Mouse (Mus musculus): ENCODE results near the gene Klhdc8a.

Klhdc8a gene

DNA sequence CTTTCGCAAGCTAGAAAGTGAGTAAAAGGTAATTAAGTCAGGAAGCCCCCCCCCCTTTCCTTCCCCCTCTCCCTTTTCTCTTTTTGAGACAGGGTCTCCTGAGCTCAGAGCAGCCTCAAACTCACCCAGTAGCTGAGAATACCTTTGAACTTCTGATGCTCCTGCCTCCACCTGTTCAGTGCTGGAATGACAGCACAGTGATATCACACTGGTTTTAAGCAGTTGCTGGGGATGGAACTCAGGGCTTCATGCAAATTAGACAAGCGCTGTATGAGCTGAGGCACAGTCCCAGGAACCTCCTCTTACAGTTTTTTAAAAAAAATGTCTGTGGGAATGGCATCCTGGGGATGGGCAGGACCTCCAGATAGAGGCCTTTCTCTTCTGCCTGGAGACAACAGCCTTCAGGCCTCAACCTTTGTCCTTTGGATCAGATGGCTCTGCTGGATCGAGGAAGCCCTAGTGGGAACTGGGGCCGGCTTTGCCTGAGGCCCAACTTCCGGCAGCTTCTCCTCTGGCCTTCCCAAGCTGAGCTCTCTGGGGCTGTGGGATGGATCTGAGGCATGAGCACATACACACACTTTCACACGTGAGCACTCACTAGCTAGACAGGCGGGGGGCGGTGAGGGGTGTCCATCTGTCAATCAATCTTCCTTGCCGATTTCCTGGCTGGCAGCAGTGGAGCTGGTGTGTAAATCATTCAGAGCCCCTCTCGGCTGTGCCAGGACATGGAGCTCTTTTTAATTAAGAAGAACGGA lies 7.3 kb upstream of the Klhdc8a start:
- no peak for DNase-seq (ENCODE audit: low read depth)

DNA sequence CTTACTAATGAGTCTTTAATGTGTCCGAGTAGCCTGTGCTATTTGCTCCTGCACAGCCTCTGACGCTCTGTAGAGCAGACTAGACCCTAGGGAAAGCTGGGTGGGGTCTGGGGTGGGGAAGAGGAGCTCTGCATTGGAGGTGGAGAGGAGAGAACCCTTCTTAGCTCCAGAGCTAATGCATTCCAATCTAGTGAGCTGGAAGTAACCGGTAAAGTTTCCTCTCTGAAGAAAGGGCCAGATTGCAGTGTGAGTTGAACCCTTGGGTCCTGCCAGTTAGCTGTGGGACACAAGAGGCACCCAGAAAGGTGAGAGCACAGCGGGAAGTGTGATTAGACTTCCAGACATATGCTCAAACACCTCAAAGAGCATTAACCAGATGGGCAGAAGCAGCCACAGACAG lies 6.7 kb upstream of the Klhdc8a start:
- no peak for DNase-seq (ENCODE audit: low read depth)

DNA sequence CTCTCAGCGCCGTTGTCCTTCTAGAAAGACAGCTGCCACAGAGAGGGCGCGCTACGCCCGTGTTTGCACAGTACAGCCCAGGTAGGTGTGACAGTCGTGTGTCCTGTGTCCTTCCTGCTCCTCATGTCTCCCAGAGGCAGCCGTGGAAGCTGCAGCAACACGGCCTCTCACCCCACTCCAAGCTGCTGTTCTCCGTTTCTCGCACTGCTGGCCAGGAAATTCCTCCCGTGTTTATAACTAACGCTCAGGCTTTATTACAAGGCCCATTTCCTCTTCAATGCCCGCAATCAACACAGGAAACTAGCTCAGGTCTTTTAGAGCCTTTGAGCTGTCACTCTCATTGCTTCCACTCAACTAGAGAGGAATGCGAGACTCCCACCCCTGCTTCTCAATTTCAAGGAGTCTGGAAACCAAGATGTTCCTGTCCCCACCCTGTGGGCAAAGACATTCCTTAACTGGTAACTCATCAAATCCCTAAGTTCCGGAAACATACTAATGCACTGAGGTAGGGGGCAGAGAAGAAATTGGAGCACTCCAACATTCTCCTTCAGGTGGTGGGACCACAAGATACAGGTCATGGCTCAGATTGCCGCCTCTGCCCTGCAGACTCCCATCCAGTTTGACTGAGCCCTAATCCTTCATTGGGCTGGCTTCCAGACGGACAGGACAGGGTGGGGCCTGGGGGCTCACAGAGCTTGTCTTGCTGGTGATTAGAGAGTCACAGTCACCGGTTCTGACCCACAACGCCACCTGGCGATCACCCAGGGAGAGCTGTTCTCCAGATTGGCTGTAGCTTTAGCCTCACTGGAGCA lies 5.9 kb upstream of the Klhdc8a start:
- no peak for DNase-seq (ENCODE audit: low read depth)

DNA sequence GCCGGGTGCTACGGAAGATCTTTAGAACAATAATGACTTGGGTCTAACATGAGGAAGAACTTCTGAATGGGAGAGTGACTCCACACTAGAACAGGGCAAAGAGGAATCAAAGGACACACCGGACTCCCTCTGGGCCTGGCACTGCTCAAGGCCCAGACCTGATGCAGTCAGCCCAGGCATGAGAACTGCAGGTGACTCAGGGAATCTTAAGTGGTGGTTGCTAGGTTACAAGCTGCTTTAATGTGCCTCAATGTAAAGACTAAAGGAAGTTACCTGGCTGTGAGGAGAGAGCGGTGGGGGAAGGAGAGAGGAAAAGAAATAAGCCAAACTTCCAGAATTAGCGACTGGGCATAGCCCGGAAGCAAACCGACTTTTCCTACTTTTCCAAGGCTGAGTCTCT lies 2.9 kb upstream of the Klhdc8a start:
- DNase-seq (ENCODE audit: low read depth) = no peak

DNA sequence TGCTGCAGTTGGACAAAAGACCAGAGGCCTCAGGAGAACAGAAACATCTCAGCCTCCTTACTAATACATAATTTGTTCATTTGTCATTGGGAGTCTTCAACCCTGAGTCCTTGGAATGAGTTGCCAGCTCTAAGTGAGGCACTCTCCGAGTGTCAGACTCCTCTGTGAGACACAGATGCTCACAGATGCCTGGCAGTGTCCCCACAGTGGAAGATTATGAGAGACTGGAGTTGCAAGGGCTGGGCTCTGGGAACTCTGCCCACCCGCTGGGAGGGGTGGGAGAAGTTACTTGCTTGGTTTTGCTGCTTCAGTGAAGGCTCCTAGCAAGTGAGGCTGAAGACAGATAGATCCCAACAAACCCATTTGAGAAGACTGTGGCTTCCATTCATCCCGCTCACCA lies 2.4 kb upstream of the Klhdc8a start:
- DNase-seq (ENCODE audit: low read depth) = no peak

DNA sequence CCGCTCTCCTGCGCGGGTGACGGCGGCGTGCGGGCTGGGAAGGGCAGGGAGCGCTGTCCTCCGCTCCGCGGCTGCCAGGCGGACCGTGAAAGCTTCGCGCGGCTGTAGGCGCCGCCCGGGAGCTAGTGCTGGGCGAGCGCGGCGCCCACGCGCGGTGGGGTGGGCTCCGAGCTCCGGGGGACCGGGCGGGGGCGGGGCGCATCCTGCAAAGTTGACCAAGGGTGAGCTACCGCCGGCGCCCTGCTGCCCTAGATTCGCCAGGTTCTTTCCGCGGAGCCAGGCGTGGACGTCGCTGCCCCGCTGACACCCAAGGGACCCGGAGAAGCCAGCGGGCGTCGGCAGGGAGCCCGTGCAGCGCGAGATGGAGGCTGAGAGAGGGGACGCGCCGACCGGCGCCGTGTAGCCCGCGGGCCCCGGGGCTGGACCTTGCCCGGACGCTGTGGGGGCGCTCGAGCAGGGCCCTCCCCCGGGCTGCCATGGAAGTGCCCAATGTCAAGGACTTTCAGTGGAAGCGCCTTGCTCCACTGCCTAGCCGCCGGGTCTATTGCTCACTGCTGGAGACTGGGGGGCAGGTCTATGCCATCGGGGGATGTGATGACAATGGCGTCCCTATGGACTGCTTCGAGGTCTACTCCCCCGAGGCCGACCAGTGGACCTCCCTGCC lies 507 bp downstream of the Klhdc8a start:
- DNase-seq (ENCODE audit: low read depth) = no peak

DNA sequence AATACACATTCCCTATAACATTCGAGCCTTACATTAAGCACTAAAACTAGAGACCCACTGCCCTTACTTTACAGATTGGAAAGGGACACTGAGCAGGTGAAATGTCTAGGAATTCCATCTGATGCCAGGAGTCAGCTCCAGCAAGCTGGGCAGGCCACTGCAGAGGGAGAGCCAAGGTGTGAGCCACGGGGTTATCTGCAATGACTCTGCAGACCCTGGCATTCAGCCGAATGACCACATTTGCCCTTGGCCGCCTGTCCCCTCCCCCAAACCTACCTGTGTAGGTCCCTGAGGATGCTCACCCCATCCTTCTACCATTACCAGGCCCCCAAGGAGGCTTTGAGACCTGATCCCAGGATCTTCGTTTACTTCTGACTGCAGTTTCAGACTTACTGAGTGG lies 1.3 kb downstream of the Klhdc8a start:
- DNase-seq (ENCODE audit: low read depth) = no peak

DNA sequence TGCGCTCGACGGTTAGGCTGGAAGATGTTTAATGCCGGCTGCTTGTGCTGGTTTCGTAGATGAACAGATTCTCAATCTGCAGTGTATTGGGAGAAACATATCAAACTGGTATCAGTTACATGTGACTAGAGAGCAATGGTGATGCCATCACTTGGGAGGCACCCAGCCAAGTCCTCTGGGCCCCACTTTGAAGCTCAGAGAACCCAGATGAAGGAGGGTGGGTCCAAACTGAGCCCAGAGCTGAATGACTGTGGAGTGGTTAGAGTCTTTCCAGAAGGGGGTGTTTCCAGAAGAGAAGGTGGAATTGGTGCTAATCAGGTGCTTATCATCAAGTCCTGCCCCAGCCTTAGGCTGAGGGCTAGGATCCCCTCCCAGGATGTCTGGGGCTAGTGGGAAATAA lies 2.8 kb downstream of the Klhdc8a start:
- no peak for DNase-seq (ENCODE audit: low read depth)

DNA sequence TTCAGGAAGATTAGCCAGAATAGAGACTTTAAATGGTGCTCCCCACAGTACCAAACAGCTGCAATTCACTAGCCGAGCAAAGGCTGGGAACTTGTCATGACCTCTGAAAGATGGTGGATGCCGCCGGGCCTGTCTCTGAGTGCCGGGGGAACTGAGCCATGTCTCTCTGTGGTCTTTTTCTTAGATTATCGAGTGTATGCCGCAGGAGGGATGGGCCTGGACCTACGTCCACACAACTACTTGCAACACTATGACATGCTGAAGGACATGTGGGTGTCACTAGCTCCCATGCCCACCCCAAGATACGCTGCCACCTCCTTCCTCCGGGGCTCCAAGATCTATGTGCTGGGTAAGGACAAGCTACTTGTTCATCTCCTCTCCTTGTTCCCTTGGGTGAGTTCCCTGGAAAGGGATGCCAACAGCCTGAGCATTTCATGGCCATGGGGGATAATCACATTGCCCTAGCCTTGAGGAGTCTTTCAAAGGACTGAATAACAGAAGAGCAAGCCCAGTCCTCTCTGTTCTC lies 4.0 kb downstream of the Klhdc8a start:
- DNase-seq (ENCODE audit: low read depth) = no peak

DNA sequence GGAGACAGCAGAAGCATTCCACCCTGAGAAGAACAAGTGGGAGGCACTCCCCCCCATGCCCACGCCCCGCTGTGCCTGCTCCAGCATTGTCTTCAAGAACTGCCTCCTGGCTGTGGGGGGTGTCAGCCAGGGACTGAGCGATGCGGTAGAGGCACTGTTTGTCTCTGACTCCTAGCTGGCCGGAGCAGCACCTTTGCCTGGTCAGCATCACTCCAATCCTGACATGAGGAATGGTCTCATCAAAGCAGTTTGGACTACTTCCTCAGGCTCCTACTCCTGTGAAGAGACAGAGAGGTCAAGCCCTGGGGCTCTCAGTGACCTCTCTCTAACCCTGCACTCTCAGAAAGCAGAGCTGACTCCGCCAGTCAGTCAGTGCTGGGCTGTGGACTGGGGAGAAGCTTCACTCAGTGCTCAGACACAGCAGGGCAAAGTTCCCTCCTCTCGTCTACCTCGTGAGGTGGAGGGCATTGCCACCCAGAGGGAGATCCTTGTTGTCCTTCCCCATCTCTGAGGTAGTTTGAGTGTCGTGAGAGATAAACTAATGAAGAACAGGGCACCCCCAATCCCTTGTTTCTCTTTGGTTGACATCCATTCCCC lies 6.3 kb downstream of the Klhdc8a start:
- no peak for DNase-seq (ENCODE audit: low read depth)

DNA sequence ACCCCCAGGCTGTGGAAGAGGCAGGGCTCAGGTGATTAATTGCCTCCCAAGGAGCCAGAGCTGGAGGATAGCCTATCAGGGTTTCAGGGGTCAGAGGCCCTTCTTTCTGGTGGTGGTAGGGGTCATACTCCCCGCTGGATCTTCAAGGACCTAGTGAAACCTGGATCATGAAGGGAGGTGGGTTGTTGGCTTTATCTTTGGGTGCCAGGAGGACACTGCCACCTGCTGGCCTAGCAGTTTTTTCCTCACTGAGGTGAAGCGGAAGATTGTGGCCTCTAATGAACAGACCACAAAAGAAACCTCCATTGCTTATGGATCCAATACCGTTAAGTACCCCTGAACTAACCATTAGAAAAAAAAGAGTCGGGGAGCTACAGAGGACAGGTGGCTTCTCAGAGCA lies 7.7 kb downstream of the Klhdc8a start:
- peak; percentile 41 for DNase-seq (ENCODE audit: low read depth)

DNA sequence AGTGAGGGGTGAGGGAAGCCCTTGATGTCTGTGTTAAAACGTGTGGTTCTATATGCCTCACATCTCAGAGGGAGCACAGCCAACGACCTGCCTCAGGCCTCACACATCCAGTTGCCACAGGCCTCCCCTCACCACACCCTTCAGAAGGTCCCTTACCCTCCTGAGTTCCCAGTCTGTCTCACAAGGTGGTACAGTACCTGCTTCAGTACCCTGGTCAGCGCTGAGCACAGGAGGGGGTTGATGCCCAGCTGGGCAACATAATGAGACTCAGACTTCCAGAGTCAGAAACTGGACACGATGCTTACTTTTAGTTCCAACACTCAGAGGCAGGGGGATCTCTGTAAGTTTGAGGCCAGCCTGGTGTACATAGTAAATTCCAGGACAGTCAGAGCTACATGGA lies 8.4 kb downstream of the Klhdc8a start:
- DNase-seq (ENCODE audit: low read depth) = no peak

DNA sequence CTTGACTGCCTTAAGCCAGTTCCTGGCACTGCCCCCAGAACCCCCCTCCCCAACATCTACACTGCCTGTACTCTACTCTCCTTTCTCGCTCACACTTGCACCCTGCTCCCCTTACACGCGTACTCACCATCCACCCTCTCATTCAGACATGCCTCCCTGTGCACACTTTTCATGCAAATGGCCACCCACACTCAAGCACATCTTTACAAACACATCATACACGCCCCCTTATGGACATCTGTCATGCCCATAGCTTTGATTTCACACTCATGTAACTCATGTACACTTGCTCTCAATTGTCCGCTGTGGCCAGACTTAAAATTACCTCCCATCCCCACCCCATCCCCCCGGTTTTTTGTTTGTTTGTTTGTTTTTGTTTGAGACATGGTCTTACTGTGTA lies 9.5 kb downstream of the Klhdc8a start:
- DNase-seq (ENCODE audit: low read depth) = no peak

DNA sequence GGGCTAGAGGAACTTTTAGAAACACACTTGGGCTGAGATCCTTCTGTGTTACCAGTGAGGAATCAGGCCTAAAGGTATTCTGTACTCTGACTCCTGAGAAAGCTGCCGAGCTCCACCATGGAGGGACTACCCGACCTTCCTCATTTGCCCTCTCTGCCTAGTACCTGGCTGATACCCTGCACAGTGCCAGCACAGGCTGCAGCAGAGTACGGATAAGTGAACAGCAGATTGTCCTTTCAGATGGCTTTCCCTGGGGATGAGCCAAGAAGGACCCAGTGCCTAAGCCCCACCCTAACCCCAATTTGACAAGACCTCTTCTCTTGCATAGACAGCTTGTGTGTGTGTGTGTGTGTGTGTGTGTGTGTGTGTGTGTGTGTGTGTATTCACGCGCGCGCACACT lies 10.2 kb downstream of the Klhdc8a start:
- no peak for DNase-seq (ENCODE audit: low read depth)

DNA sequence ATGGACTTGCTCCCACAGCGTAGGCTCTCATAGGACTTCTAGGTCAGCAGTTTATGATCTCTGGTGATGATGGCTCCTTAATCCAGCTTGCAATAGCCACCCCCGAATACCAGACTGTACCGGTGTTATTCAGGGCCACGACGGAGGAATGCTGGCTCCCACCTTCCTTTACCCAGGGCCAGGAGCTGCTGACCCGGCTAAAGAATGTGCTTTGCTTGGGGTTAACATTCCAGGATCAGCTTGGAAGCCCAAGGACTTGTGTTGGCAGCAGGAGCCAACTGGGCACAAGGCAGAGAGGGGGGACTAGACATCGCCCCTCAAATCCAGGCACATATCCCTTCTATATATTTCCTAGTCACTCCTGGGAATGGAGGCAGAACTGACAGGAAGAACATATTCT lies 12.3 kb downstream of the Klhdc8a start:
- no peak for DNase-seq (ENCODE audit: low read depth)

DNA sequence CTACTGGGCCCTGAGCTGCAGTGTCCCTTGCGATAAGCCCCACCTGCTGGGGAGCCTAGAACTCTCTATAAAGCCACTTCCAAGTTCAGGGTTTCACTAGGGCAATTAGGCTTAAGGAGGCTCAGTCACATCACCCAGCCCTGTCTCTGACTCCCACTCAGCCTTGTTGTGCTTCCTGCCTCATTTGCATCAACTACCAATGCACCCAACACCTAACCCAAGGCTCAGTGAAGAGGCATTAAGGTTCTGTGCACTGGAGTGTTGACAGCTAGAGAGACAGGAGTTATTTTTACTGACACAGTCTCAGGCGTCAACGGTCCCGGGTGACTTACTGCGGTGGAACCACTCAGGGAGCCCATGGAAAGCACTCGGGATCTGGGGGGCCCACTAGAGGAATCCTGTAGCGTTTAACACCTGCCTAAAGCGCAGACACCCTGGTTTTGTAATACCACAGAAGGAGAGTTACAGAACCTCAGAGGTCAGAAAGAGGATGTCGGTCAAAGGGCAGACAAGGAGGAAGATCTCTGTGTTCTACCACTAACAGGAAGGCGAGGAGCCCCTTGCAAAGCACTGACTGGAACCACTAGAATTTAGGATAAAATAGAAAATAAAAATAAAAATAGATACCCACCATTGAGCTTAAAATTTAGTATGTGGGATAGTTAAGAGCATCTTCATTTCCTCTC lies 12.9 kb downstream of the Klhdc8a start:
- DNase-seq (ENCODE audit: low read depth) = no peak

DNA sequence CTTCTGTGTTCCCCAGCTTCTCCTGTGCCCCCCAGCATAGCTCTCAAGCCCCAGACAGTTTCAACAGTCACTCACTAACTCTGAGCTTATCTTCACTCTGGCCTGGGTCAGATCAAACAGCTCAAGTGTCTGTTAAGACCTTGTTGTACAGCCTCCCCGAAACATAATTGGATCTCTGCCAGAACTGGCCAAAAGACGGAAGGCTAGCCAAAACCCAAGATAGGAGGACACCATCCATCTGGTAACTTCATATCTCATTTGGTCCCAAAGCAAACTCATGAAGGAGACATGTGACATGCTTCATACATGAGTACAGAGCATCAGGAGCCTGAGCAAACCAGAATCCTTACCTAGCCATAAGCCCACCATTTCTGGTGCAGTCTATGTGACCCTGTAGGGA lies 13.6 kb downstream of the Klhdc8a start:
- no peak for DNase-seq (ENCODE audit: low read depth)

DNA sequence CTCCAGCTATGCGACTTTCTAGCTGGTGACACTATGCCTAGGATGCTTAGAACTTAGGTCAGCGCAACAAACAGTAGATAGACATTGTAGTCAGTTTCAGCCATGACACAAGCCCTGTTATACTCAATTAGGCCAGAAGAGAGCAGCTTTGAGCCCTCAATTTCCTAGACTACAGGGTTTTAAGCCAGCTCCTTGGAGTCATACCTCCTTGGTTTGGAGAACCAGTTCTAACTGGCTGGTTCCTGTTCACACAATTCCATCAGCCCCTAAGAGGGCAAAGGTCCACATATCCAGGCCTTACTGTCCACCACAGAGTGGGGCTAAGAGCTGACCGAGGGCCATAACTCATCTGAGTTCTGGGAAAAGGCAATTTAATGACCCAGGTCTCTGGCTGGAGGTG lies 14.3 kb downstream of the Klhdc8a start:
- DNase-seq (ENCODE audit: low read depth) = peak; percentile 76

DNA sequence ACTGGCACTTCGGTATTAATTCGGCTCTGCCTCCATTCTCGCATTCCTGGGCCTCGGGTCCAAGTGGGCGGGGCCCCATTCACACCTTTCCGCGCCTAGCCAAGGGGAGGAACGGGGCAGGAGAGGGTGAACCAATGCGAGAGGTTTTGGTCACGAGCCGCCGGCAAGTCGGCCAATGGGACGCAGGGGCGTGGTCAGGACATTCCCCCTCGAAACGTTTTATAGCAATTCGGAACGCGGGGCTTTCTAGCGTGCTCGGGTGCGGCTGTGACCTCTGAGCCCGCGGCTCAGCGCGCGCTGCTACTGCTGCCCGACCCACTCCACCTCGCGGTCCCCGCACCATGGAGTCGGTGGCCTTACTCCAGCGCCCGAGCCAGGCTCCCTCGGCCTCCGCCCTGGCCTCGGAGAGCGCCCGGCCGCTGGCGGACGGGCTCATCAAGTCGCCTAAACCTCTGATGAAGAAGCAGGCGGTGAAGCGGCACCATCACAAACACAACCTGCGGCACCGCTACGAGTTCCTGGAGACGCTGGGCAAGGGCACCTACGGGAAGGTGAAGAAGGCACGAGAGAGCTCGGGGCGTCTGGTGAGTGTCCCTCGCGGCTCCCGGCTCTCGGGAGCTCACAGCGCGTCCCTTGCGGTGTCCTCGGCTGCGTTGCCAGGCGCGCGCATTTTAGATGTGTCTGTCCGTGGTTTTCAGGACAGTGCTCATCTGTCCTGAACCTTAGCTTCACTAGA lies 17.6 kb downstream of the Klhdc8a start, which contains the start of gene Nuak2:
Gene Nuak2, plus strand, starts transcription at position 238 of the 736 bp plus-strand sequence.
- peak; percentile 77 for DNase-seq (ENCODE audit: low read depth)

DNA sequence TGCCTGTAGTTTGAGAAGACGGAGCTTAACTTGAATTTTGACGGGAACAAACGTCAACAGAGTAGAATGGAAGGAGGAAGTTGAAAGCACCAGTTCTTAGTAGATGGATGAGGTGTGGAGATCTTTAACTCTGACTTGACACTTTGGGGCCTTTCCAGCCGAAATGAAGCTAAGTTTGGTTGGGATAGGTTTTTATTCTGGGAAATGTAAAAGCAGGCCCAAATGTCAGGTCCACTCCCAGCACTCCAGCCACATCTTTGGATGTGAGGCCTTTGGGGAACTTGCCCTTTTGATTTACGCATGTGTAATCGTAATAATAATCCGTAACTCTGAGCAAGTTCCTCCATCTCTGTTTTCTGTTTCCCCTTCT lies 18.2 kb downstream of the Klhdc8a start:
- DNase-seq (ENCODE audit: low read depth) = no peak

DNA sequence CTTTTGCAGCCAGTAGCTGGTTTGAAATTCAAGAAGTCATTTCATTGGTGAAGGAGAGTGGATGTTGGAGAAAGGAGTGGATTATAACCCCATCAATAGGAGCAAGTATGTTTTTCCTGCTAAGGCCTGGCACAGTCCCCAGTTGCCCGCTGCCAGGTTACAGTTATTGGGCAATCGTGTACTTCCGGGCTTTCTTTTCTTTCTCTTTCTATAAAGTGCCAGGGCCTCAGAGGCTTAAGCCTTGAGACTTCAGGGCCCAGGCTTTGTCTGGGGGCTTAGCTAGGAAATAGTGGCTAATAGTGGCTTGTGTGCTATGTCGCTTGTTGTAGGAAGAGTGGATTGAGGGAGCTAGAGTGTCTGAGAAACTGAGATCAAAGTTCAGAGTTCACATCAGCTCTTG lies 19.0 kb downstream of the Klhdc8a start:
- no peak for DNase-seq (ENCODE audit: low read depth)
